Mouse (Mus musculus): Measurements from ENCODE around the gene Olfr896-ps1. TPM values are rescaled to one million over a fixed set of nuclear protein-coding genes. Genes with fewer than 3 reads are reported as not detected.

Olfr896-ps1 gene
- total RNA-seq (2015; ENCODE audit: low replicate concordance) (not detected in 2 replicates), total RNA-seq (2017; ENCODE audit: low replicate concordance) (not detected in 2 replicates)

DNA sequence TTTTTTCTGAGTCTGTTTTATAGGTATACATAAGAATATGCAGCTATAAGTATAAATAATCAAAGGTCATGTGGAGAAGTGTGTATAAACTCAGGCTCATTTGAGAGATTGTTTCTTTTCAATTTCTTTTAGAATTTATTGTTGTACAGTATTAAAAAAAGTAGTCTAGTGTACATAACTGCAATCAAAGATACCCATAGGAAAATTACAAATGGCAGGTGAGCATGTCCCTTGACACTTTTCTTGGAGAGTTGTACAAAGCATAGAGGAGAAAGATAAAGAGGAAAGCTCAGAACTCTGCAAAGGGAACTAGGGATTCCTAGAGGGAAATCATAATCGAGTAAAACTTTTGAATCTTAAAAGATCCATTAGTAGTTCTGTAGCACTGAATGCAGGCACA is at the start of gene Olfr896-ps1:
TSS of gene Olfr896-ps1 (plus strand) at position 301 of the 400 bp plus-strand sequence.
- ATAC-seq (replicated peaks; ENCODE audit: low FRiP score, poor library complexity, severe bottlenecking): no peak

DNA sequence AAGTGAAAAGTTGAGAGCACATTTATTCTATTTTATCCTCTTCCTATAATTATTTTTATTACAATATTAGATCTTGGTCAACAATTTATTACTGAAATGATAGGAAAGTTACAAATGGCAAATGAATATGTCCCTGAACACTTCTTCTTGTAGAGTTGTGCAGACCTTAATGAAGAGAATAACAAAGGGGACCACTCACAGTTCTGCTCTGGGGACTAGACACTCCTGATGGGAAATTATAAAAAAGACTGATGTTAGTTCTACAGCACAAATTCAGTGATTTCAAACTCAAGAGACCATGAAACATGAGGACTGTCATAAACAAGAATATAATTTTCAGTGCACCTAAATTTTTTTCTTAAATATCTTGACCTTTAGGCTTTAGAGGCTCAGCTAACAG is 38.4 kb upstream of the Olfr896-ps1 start, which contains the start of gene Olfr143:
TSS of gene Olfr143 (plus strand) at position 301 of the 400 bp plus-strand sequence.
- ATAC-seq (replicated peaks; ENCODE audit: low FRiP score, poor library complexity, severe bottlenecking): no peak

DNA sequence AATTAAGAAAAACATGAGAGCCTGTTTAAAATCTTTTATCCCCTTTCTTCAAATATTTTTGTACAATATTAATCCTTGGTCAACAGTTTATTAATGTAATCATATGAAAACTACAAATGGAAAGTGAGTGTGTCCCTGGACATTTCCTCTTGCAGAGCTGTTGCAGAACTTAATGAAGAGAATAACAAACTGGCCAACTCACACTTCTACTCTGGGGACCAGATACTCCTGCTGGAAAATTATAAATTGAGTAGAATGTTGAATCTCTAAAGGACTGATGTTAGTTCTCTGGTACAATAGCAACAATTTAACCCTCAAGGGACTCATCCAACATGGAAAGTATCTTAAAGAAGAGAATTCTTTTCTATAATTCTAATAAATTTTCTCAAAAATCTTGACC is 23.4 kb upstream of the Olfr896-ps1 start, which contains the start of gene Olfr895:
TSS of gene Olfr895 (plus strand) at position 301 of the 400 bp plus-strand sequence.
- no peak for ATAC-seq (replicated peaks; ENCODE audit: low FRiP score, poor library complexity, severe bottlenecking)

DNA sequence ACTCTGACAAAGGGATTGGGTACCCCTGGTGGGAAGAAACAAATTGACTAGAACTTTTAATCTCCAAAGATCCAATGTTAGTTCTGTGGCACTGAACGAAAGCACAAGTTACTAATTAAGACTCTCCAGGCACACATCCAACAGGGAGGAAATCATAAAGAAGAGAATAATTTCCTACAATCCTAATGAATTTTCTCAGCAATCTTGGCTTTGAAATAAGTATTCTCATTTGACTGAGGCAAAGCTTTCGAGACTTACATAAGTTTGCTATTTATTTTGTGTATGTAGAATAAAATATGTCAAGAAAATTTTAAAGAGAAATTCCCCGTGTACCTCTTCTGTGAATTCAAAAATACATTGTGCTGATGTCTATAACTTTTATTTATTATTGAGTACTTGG is 37.9 kb downstream of the Olfr896-ps1 start, which contains the start of gene Olfr25:
TSS of gene Olfr25 (plus strand) at position 301 of the 400 bp plus-strand sequence.
- ATAC-seq (replicated peaks; ENCODE audit: low FRiP score, poor library complexity, severe bottlenecking): no peak

Other genes with a start within 250 kb of the Olfr896-ps1 start
- not detected in 2 replicates for gene Olfr884, start 244.6 kb upstream of the Olfr896-ps1 start, total RNA-seq (2015; ENCODE audit: low replicate concordance)
- not detected in 2 replicates for gene Olfr884, start 244.6 kb upstream of the Olfr896-ps1 start, total RNA-seq (2017; ENCODE audit: low replicate concordance)
- not detected in 2 replicates for gene Olfr885, start 229.8 kb upstream of the Olfr896-ps1 start, total RNA-seq (2015; ENCODE audit: low replicate concordance)
- gene Olfr885, start 229.8 kb upstream of the Olfr896-ps1 start, total RNA-seq (2017; ENCODE audit: low replicate concordance): not detected in 2 replicates
- gene Olfr887, start 207.0 kb upstream of the Olfr896-ps1 start, total RNA-seq (2015; ENCODE audit: low replicate concordance): not detected in 2 replicates
- 0.14 TPM in 1 of 2 replicates, not detected in the other for gene Olfr887, start 207.0 kb upstream of the Olfr896-ps1 start, total RNA-seq (2017; ENCODE audit: low replicate concordance)
- not detected in 2 replicates for gene Olfr888, start 183.0 kb upstream of the Olfr896-ps1 start, total RNA-seq (2015; ENCODE audit: low replicate concordance)
- gene Olfr888, start 183.0 kb upstream of the Olfr896-ps1 start, total RNA-seq (2017; ENCODE audit: low replicate concordance): not detected in 2 replicates
- gene Olfr889, start 175.9 kb upstream of the Olfr896-ps1 start, total RNA-seq (2015; ENCODE audit: low replicate concordance): not detected in 2 replicates
- not detected in 2 replicates for gene Olfr889, start 175.9 kb upstream of the Olfr896-ps1 start, total RNA-seq (2017; ENCODE audit: low replicate concordance)
- gene Olfr890, start 148.6 kb upstream of the Olfr896-ps1 start, total RNA-seq (2015; ENCODE audit: low replicate concordance): not detected in 2 replicates
- gene Olfr890, start 148.6 kb upstream of the Olfr896-ps1 start, total RNA-seq (2017; ENCODE audit: low replicate concordance): not detected in 2 replicates
- gene Olfr891, start 110.3 kb upstream of the Olfr896-ps1 start, total RNA-seq (2015; ENCODE audit: low replicate concordance): not detected in 2 replicates
- not detected in 2 replicates for gene Olfr891, start 110.3 kb upstream of the Olfr896-ps1 start, total RNA-seq (2017; ENCODE audit: low replicate concordance)
- not detected in 2 replicates for gene Olfr893, start 82.7 kb upstream of the Olfr896-ps1 start, total RNA-seq (2015; ENCODE audit: low replicate concordance)
- gene Olfr893, start 82.7 kb upstream of the Olfr896-ps1 start, total RNA-seq (2017; ENCODE audit: low replicate concordance): not detected in 2 replicates
- not detected in 2 replicates for gene Olfr894, start 73.1 kb upstream of the Olfr896-ps1 start, total RNA-seq (2015; ENCODE audit: low replicate concordance)
- not detected in 2 replicates for gene Olfr894, start 73.1 kb upstream of the Olfr896-ps1 start, total RNA-seq (2017; ENCODE audit: low replicate concordance)
- gene Olfr143, start 38.3 kb upstream of the Olfr896-ps1 start, total RNA-seq (2015; ENCODE audit: low replicate concordance): not detected in 2 replicates
- not detected in 2 replicates for gene Olfr143, start 38.3 kb upstream of the Olfr896-ps1 start, total RNA-seq (2017; ENCODE audit: low replicate concordance)
- not detected in 2 replicates for gene Olfr895, start 23.3 kb upstream of the Olfr896-ps1 start, total RNA-seq (2015; ENCODE audit: low replicate concordance)
- gene Olfr895, start 23.3 kb upstream of the Olfr896-ps1 start, total RNA-seq (2017; ENCODE audit: low replicate concordance): not detected in 2 replicates
- gene Olfr25, start 38.0 kb downstream of the Olfr896-ps1 start, total RNA-seq (2015; ENCODE audit: low replicate concordance): not detected in 2 replicates
- not detected in 2 replicates for gene Olfr25, start 38.0 kb downstream of the Olfr896-ps1 start, total RNA-seq (2017; ENCODE audit: low replicate concordance)
- gene Olfr898, start 57.3 kb downstream of the Olfr896-ps1 start, total RNA-seq (2015; ENCODE audit: low replicate concordance): not detected in 2 replicates
- gene Olfr898, start 57.3 kb downstream of the Olfr896-ps1 start, total RNA-seq (2017; ENCODE audit: low replicate concordance): 0.14 TPM in 1 of 2 replicates, not detected in the other
- not detected in 2 replicates for gene Olfr250, start 75.8 kb downstream of the Olfr896-ps1 start, total RNA-seq (2015; ENCODE audit: low replicate concordance)
- gene Olfr250, start 75.8 kb downstream of the Olfr896-ps1 start, total RNA-seq (2017; ENCODE audit: low replicate concordance): not detected in 2 replicates
- gene Olfr251, start 86.0 kb downstream of the Olfr896-ps1 start, total RNA-seq (2015; ENCODE audit: low replicate concordance): not detected in 2 replicates
- not detected in 2 replicates for gene Olfr251, start 86.0 kb downstream of the Olfr896-ps1 start, total RNA-seq (2017; ENCODE audit: low replicate concordance)
- gene Olfr147, start 110.6 kb downstream of the Olfr896-ps1 start, total RNA-seq (2015; ENCODE audit: low replicate concordance): not detected in 2 replicates
- not detected in 2 replicates for gene Olfr147, start 110.6 kb downstream of the Olfr896-ps1 start, total RNA-seq (2017; ENCODE audit: low replicate concordance)
- not detected in 2 replicates for gene Olfr901, start 138.3 kb downstream of the Olfr896-ps1 start, total RNA-seq (2015; ENCODE audit: low replicate concordance)
- gene Olfr901, start 138.3 kb downstream of the Olfr896-ps1 start, total RNA-seq (2017; ENCODE audit: low replicate concordance): not detected in 2 replicates
- not detected in 2 replicates for gene Olfr902, start 156.5 kb downstream of the Olfr896-ps1 start, total RNA-seq (2015; ENCODE audit: low replicate concordance)
- not detected in 2 replicates for gene Olfr902, start 156.5 kb downstream of the Olfr896-ps1 start, total RNA-seq (2017; ENCODE audit: low replicate concordance)
- gene Olfr904, start 172.0 kb downstream of the Olfr896-ps1 start, total RNA-seq (2015; ENCODE audit: low replicate concordance): not detected in 2 replicates
- not detected in 2 replicates for gene Olfr904, start 172.0 kb downstream of the Olfr896-ps1 start, total RNA-seq (2017; ENCODE audit: low replicate concordance)
- gene Olfr905, start 180.0 kb downstream of the Olfr896-ps1 start, total RNA-seq (2015; ENCODE audit: low replicate concordance): not detected in 2 replicates
- gene Olfr905, start 180.0 kb downstream of the Olfr896-ps1 start, total RNA-seq (2017; ENCODE audit: low replicate concordance): not detected in 2 replicates
- not detected in 2 replicates for gene Olfr906, start 196.0 kb downstream of the Olfr896-ps1 start, total RNA-seq (2015; ENCODE audit: low replicate concordance)
- not detected in 2 replicates for gene Olfr906, start 196.0 kb downstream of the Olfr896-ps1 start, total RNA-seq (2017; ENCODE audit: low replicate concordance)
- gene Olfr907, start 204.7 kb downstream of the Olfr896-ps1 start, total RNA-seq (2015; ENCODE audit: low replicate concordance): not detected in 2 replicates
- not detected in 2 replicates for gene Olfr907, start 204.7 kb downstream of the Olfr896-ps1 start, total RNA-seq (2017; ENCODE audit: low replicate concordance)
- gene Olfr911-ps1, start 230.5 kb downstream of the Olfr896-ps1 start, total RNA-seq (2015; ENCODE audit: low replicate concordance): not detected in 2 replicates
- gene Olfr911-ps1, start 230.5 kb downstream of the Olfr896-ps1 start, total RNA-seq (2017; ENCODE audit: low replicate concordance): not detected in 2 replicates
- gene Olfr910, start 246.7 kb downstream of the Olfr896-ps1 start, total RNA-seq (2015; ENCODE audit: low replicate concordance): not detected in 2 replicates
- gene Olfr910, start 246.7 kb downstream of the Olfr896-ps1 start, total RNA-seq (2017; ENCODE audit: low replicate concordance): not detected in 2 replicates

All from erythroblast, adult 5-6 weeks (primary cell).